Mouse (Mus musculus) cerebellum, postnatal 25 days (tissue): Measurements from ENCODE around the gene Agpat1.

Experiments
- DNase-seq, 2 experiments: peaks; one replicate each; pipeline ENCODE4 v3.0.0; 2021; ENCODE audit warnings: mixed read lengths in 2 of 2

Gene Agpat1

DNA sequence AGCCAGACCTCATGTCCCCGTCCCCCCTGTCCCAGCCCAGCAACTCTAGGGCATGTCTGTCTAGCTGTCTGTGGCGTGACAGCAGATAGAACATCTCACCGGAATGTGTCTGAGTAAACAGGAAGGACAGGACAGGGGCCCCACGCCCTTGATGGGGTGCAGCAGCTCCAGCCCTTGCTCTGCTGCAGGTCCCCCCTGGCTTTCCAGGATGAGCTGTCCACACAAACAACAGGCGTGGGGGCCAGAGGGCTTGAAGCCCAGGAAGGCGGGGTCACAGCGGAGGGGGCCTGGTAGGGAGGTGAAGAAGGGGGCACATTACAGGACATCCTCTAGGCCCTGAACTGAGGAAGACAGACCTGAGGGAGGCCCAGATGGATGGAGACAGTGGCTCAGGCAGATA is 51.1 kb downstream of the Agpat1 start:
- no peak for DNase-seq

DNA sequence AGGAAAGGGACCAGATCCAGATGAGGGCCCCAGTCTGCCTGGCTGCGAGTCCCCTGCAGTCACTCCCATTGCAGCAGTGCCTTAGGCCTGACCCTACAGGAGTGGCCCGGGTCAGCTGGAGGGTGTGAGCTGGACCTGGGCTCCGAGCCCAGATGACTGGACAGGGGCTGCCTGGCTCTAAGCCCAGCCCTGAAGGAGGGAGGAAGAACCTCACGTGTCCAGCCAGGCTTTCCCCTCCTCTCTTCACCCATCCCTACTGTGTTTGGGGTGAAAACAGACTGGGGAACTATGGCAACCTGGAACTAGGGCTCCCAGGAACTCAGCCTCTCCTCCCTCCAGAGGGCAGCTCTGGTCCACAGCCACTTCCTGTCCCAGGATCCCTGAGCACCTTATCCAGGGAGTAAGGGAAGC is 51.5 kb downstream of the Agpat1 start:
- peak; percentile 48 to 62 for DNase-seq

DNA sequence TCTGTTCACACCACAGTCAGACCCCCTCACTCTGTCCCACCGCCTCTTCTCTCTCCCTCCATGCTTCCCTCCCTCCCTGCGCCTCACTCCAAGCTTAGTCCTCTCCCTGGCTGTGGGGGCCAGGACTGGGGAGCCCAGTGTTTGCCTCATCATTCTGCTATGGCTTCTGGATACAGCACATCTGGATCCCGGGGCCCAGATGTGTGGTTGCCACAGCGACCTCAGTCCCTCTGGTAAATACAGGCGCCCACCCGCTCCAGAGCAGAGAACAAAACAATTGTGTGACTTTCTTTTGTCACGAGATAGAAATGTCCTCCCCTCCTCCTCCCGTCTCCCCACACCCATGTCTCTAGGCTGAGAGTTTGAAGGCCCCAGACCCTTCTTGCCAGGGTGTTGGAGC is 52.6 kb downstream of the Agpat1 start:
- DNase-seq = no peak

DNA sequence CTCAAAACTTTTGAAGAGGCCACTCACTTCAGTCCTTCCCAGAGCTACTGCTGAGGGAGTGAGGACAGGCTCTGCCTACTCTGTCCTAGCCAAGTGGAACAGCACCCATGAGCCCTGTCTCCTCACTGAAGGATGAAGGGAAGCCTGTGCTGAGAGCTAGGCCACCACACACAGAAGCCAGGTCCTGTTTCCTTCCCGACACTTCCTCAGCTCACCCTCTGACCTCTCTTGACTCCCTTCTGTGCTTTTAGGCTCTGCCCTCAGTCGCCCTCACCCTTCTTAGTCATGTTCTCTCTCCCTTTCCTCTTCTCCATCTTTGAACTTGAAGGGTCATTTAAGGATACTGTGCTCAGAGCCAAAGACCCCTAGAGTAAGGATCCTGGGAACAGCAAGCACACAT is 53.2 kb downstream of the Agpat1 start:
- no peak for DNase-seq

DNA sequence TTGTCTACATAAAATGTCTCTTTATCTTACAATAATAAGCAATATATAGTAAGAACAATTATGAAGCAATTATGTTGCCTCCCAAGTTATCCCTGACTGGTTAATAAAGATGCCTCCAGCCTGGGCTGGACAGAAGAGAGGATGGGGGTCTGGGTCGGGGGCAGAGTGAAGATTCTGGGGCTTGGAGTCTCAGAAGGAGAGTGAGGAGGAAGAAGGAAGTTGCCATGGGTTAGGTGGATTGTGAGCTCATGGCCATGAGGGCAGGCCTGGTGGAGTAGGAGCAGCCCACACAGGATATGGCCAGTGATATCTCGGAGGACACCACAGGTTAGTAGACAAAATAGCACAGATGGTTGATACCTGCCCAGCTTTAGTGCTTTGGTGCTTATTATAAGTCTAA is 54.1 kb downstream of the Agpat1 start:
- DNase-seq = no peak

DNA sequence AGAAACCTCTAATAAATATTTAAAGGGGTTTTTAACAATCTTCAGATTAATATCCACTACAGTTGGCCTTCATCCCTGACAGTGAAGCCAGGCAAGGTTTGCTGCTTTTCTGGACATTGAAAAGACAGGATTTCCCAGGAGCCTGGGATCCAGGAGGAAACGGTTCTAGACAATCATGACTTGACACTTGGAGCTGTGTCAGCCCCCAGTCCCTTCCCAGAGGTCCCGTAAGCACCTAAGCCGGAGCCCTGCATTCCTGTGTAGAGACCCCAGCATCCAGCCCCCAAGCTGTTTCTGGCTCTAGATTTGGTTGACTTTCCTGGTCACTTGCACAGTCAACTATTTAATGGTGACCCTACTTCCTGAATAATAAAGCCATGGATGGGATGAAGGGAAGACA is 54.5 kb downstream of the Agpat1 start:
- no peak for DNase-seq

DNA sequence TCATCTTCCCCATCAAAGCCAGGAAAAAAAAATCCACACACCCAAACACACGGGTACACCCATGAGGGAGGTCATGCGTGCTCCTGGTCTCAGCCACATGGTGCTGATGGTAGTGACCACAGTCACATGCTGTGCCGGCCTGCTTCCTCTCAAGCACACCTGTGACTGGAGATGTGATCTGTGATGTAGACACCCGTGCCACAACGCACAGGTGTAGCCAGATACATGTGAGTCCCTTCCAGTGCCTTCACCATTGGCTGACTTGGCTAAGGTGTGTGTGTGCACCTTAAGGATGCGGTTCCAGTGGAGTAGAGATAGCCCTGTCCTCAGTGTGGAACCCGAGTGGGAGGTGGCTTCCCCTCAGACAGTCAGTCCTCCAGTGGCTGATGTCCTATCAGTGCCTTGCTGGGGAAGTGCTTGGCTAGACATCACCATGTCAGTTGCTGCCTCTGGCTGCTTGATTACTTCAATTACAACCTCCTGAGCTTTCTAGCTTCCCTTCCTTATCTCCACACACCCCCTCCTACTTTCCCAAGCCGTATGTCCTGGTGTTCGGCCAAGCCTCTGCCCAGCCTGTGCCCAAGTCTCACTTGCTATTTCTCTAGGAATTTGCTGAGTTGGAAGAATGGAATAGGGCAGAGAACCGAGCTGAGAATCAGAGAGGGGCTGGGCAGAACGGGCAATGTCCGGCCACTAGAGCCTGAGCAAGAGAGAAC is 55.3 kb downstream of the Agpat1 start:
- no peak for DNase-seq

DNA sequence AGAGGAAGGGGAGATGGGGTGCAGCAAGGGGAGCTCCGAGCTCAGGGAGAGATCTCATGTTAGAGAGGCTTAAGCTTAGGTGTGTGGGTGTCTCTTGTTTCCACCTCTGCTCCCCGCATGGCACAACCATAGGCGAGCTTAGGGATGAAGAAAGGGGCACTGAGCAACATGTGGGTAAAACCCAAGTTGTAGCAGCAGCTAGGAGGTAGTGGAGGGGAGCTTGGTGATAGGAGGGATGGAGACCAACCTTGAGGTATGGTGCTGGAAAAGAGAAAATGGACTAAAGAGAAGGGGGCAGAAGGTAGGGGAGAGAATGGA is 55.8 kb downstream of the Agpat1 start:
- DNase-seq = no peak

DNA sequence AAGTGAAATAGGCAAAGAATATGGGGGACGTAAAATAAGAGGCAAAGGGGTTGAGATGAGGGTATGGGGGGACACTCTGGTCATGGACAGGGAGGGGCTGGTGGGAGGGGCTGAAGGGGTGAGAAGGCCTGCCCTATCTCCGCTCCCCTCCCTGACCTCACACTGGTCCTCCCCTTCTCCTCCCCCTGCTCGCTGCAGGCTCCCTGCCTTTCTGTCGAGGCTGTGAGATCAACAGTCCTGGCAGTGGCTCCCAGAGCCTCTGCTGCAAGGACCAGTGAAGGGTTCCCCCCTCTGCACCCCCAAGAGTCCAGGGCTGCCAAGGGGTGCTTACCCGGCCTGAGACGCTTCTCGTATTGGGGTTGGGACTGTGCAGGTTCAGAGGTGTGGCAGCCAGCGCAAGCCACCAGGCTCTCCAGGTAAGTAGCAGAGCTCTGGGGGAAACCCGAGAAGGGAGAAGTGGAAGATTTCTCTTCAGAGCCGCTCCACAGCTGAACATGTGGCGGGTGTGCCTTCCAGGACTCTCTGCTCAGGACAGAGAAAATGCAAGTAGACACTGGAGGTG is 56.3 kb downstream of the Agpat1 start:
- DNase-seq = no peak

DNA sequence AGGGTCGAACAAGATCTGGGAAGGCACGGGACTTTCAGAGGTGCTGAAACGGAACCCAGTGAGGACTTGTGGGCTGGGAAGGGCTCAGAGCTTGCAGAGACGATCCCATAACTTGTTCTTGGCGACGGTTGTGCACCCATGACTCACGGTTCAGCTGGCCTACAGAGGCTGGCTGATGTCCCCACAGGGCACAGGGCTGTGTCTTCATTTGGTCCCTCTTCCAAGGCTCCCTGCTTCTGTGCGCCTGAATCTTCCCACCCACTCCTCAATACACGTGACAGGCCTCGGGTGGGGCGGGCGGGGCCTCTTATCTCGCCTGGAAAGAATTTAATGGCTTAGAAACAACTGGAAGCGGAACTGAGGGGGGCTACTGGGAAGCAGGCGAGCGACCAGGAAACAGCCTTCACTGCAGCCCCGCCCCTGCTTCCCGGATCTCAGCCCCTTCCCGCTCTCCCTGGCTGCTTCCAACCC is 57.1 kb downstream of the Agpat1 start:
- DNase-seq = no peak

DNA sequence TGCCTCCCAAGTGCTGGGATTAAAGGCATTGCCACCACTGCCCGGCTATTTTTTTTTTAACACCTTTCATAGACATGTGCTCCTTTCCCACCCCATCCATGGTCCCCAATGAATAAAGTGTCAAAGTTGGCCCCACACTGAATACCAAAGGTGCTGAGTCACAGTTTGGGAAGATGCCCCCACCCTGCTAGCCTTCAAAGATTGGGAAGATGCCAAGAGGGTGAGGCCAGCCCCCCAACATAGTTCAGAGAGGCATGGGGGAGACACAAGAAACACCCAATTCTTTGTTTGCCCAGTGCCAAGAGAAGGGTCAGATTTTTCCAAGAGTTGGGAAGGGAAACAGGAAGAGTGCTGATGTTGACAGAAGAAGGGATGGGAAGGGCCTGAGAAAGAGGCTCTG is 58.4 kb downstream of the Agpat1 start:
- DNase-seq = no peak

DNA sequence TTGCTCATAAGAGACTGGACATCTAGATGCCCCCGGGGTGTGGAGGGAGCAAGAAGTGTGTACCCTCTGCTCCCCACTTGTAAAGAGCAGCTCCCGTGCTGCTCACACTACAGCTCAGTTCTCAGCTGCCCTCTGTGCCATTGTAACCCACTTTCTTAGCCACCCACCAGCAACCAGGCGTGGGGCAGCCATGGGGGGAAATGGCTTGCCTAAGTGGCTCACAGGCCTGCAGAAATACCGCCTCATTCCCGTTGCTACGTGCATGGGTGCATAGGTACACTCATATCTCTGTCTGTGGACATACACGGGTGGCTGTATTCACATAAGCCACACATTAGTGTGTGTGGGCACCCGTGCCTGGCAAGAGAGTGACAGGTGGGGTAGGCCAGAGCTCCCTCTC is 58.9 kb downstream of the Agpat1 start:
- DNase-seq = no peak
